Mouse (Mus musculus) limb, embryonic 15.5 days (tissue): ENCODE measurements around the gene Olfr131. TPM values are rescaled to one million over a fixed set of nuclear protein-coding genes. Genes with fewer than 3 reads are reported as not detected.
"Not testable (repeated sequence)": the region's sequence is repeated elsewhere in the genome, so short reads cannot be mapped to it uniquely, and the experiment has no call there.

ENCODE experiments used
- ATAC-seq: fragments of 200-750 bp; cut with Nextera tagmentation; 2 replicates; pipeline ENCODE4 v1.8.0; 2017; ENCODE audit warnings: low read depth, moderate TSS enrichment; ENCODE audit not compliant: insufficient number of reproducible peaks, low FRiP score, low TSS enrichment
- H3K27ac ChIP-seq: fragments of 300-500 bp; sonication (generic); 2 replicates; pipeline ENCODE4 v1.5.1; 2015; ENCODE audit warnings: moderate library complexity, mild to moderate bottlenecking, inconsistent platforms
- H3K27me3 ChIP-seq: fragments of 300-500 bp; sonication (generic); 2 replicates; pipeline ENCODE4 v1.6.1; 2015; ENCODE audit warnings: inconsistent platforms
- H3K36me3 ChIP-seq: fragments of 300-500 bp; sonication (generic); 2 replicates; pipeline ENCODE4 v1.6.1; 2015; ENCODE audit warnings: inconsistent platforms
- H3K4me1 ChIP-seq: fragments of 300-500 bp; sonication (generic); 2 replicates; pipeline ENCODE4 v1.6.1; 2015; ENCODE audit warnings: inconsistent platforms
- H3K4me2 ChIP-seq: fragments of 300-500 bp; sonication (generic); 2 replicates; pipeline ENCODE4 v1.6.1; 2015; ENCODE audit warnings: mild to moderate bottlenecking, inconsistent platforms
- H3K4me3 ChIP-seq: fragments of 300-500 bp; sonication (generic); 2 replicates; pipeline ENCODE4 v1.5.1; 2015; ENCODE audit warnings: mild to moderate bottlenecking, inconsistent platforms
- H3K9ac ChIP-seq: fragments of 300-500 bp; sonication (generic); 2 replicates; pipeline ENCODE4 v1.6.1; 2015; ENCODE audit warnings: inconsistent platforms
- H3K9me3 ChIP-seq: fragments of 300-500 bp; sonication (generic); 2 replicates; pipeline ENCODE4 v1.6.1; 2016; ENCODE audit warnings: inconsistent platforms
- WGBS: fragments of 180-500 bp; shearing (Covaris S2); methylation state at CpG from one replicate; pipeline ENCODE4 v1.1.7; 2015; 5-methylcytosine and 5-hydroxymethylcytosine counted together
- polyA plus RNA-seq: library from polyadenylated mRNA; unstranded; fragments of >200 nt; fragmentation: Nextera tagmentation; extraction: Ambion mirVana; gene quantifications from 2 replicates; pipeline ENCODE4 v1.2.1, GENCODE M21; 2015

Gene Olfr131
- not detected in 2 replicates for polyA plus RNA-seq

- Histone ChIP-seq H3K4me2 (no peak within 1 kb of the TSS), H3K9ac (no peak within 1 kb of the TSS), H3K9me3 (no peaks in the 10 kb centered on the region), H3K4me1 (no peaks in the 10 kb centered on the region), H3K27me3 (no peaks in the 10 kb centered on the region), H3K27ac (no peak within 1 kb of the TSS), H3K36me3 (no peaks in the 10 kb centered on the region), H3K4me3 (no peak within 1 kb of the TSS)
- no peak for ATAC-seq
Measured at GRCm38 (mm10) chr17:38088593-38088992, at the start of gene Olfr131. TSS of gene Olfr131 (minus strand) at chr17:38088693.

- Histone ChIP-seq H3K27ac (no peak within 1 kb of the TSS), H3K36me3 (no peaks in the 10 kb centered on the region), H3K4me1 (no peaks in the 10 kb centered on the region), H3K9me3 (no peaks in the 10 kb centered on the region), H3K4me3 (no peak within 1 kb of the TSS), H3K4me2 (no peak within 1 kb of the TSS), H3K9ac (no peak within 1 kb of the TSS), H3K27me3 (no peaks in the 10 kb centered on the region)
- no peak for ATAC-seq
- WGBS = 67% methylated on average over 1 of the region's 1 CpGs
Measured at GRCm38 (mm10) chr17:38134426-38134825, 45.9 kb upstream of the Olfr131 start, which contains the start of gene Olfr132. TSS of gene Olfr132 (minus strand) at chr17:38134526.

- WGBS = 70% methylated on average over 3 of the region's 3 CpGs
- not testable (repeated sequence) for H3K27ac ChIP-seq, H3K4me1 ChIP-seq, H3K36me3 ChIP-seq, H3K4me2 ChIP-seq, H3K27me3 ChIP-seq, H3K9me3 ChIP-seq, H3K9ac ChIP-seq, ATAC-seq, H3K4me3 ChIP-seq
Measured at GRCm38 (mm10) chr17:38125371-38125770, 36.9 kb upstream of the Olfr131 start.

GRCm38 (mm10) chr17:38124199-38124598 lies 35.7 kb upstream of the Olfr131 start:
- H3K4me2 ChIP-seq, H3K9me3 ChIP-seq, H3K4me1 ChIP-seq, H3K36me3 ChIP-seq, ATAC-seq, H3K4me3 ChIP-seq, H3K27ac ChIP-seq, H3K27me3 ChIP-seq, H3K9ac ChIP-seq: not testable (repeated sequence)
- 76% methylated on average over 1 of the region's 1 CpGs for WGBS

GRCm38 (mm10) chr17:38082364-38082763 lies 6.1 kb downstream of the Olfr131 start:
- Histone ChIP-seq H3K4me1 (no peaks in the 10 kb centered on the region), H3K36me3 (no peaks in the 10 kb centered on the region), H3K9ac (no peak overlapping the region), H3K27me3 (no peaks in the 10 kb centered on the region), H3K27ac (no peak overlapping the region), H3K9me3 (no peaks in the 10 kb centered on the region), H3K4me2 (no peak overlapping the region), H3K4me3 (no peak overlapping the region)
- WGBS = 83% methylated on average over 4 of the region's 4 CpGs
- ATAC-seq = no peak

- H3K4me2 ChIP-seq = no peak within 1 kb of the TSS
- no peak within 1 kb of the TSS for H3K9ac ChIP-seq
- no peaks in the 10 kb centered on the region for H3K36me3 ChIP-seq
- WGBS = 87% methylated on average over 1 of the region's 1 CpGs
- ATAC-seq = no peak
- H3K27me3 ChIP-seq = no peaks in the 10 kb centered on the region
- no peak within 1 kb of the TSS for H3K27ac ChIP-seq
- no peaks in the 10 kb centered on the region for H3K4me1 ChIP-seq
- H3K4me3 ChIP-seq = no peak within 1 kb of the TSS
- H3K9me3 ChIP-seq = no peaks in the 10 kb centered on the region
Measured at GRCm38 (mm10) chr17:38063621-38064020, 24.9 kb downstream of the Olfr131 start, which contains the start of gene Olfr130. TSS of gene Olfr130 (plus strand) at chr17:38063921.

GRCm38 (mm10) chr17:38059979-38060378 lies 28.5 kb downstream of the Olfr131 start, which contains the start of gene Olfr129:
TSS of gene Olfr129 (minus strand) at chr17:38060079.
- H3K27ac ChIP-seq = no peak within 1 kb of the TSS
- no peaks in the 10 kb centered on the region for H3K36me3 ChIP-seq
- 76% methylated on average over 1 of the region's 1 CpGs for WGBS
- H3K9ac ChIP-seq = no peak within 1 kb of the TSS
- ATAC-seq = no peak
- H3K4me3 ChIP-seq = no peak within 1 kb of the TSS
- H3K4me1 ChIP-seq = no peaks in the 10 kb centered on the region
- H3K27me3 ChIP-seq = no peaks in the 10 kb centered on the region
- no peaks in the 10 kb centered on the region for H3K9me3 ChIP-seq
- no peak within 1 kb of the TSS for H3K4me2 ChIP-seq

Other genes starting within 250 kb of the Olfr131 start
- not detected in 2 replicates for gene Olfr126, start 241.2 kb downstream of the Olfr131 start, polyA plus RNA-seq
- gene Olfr127, start 188.3 kb downstream of the Olfr131 start, polyA plus RNA-seq = not detected in 2 replicates
- not detected in 2 replicates for gene Olfr128, start 168.1 kb downstream of the Olfr131 start, polyA plus RNA-seq
- gene Olfr761, start 135.6 kb downstream of the Olfr131 start, polyA plus RNA-seq = not detected in 2 replicates
- gene Olfr129, start 28.6 kb downstream of the Olfr131 start, polyA plus RNA-seq = not detected in 2 replicates
- gene Olfr130, start 24.8 kb downstream of the Olfr131 start, polyA plus RNA-seq = not detected in 2 replicates
- gene Olfr132, start 45.8 kb upstream of the Olfr131 start, polyA plus RNA-seq = not detected in 2 replicates
- gene Olfr133, start 56.6 kb upstream of the Olfr131 start, polyA plus RNA-seq = not detected in 2 replicates
- not detected in 2 replicates for gene Olfr134, start 82.7 kb upstream of the Olfr131 start, polyA plus RNA-seq
- not detected in 2 replicates for gene Olfr135, start 115.6 kb upstream of the Olfr131 start, polyA plus RNA-seq
- not detected in 2 replicates for gene Olfr138, start 172.3 kb upstream of the Olfr131 start, polyA plus RNA-seq
- gene Olfr137, start 218.9 kb upstream of the Olfr131 start, polyA plus RNA-seq = not detected in 2 replicates
- not detected in 2 replicates for gene Olfr136, start 241.1 kb upstream of the Olfr131 start, polyA plus RNA-seq